Mouse (Mus musculus) liver, adult 2 months (tissue): ENCODE data around the gene Cramp1l.

Source experiments
- CTCF ChIP-seq: fragments of 200-500 bp; IDR thresholded peaks from 2 replicates; pipeline ENCODE4 v1.5.1; 2011; ENCODE audit warnings: low read depth, low read length, control low read depth
- POLR2A ChIP-seq: fragments of 200-500 bp; IDR thresholded peaks from 2 replicates; pipeline ENCODE4 v1.6.1; 2011; ENCODE audit warnings: low read length, control low read depth; ENCODE audit not compliant: insufficient read depth; ENCODE audit errors: extremely low read depth

DNA sequence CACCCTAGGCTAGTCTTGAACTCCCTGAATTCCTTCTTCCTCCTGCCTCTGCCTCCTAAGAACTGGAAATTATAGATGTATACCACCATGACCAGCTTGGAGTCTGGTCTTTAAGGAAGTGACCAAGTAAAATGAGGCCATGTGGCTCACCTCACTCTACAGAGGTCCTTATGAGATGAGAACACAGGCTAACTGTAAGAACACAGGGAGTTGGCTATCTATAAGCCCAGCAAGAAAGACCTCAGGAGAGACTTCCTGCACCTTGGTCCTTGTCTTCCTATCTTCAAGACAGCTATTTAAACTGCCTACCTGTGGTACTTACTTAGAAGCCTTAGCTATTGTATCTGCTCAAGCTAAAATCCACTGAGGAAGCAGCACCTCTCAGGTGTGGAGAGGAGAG, 101.6 kb downstream of the Cramp1l start:
- TF ChIP-seq CTCF (no peak), POLR2A (no peak)
